Mouse (Mus musculus): ENCODE results near the gene Tgfb3. TPM values are rescaled to one million over a fixed set of nuclear protein-coding genes. Genes with fewer than 3 reads are reported as not detected.

The Tgfb3 gene
- polyA plus RNA-seq, 1 experiment, result 2.9 TPM

DNA sequence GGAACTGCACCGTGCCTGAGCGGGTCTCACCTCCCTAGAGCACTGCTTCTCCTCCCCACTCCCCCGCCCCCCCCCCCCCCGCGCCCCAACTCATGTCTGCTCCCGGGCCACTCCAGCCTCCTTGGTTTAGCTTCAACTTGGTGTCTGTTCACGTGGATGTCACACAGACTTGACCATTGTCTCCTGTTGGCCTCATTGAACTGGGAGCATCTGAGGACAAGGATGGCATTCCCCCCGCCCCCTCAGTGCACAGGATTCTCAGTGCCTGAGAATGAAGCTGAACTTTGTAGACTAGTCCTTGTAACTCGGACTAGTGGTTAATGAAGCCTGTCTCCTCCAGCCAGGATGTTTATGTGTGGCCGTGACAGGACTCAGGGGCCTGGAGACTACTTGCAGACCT is 26.7 kb upstream of the Tgfb3 start:
- no peak overlapping the region for H3K27ac ChIP-seq (ENCODE audit: control insufficient read depth, insufficient read depth, low read depth, low read length, poor library complexity)
- H3K4me1 ChIP-seq (ENCODE audit: control insufficient read depth, insufficient read depth, low read length), result no peaks in the 10 kb centered on the region
- TF ChIP-seq POLR2A (IDR thresholded peaks at IDR 0.05; ENCODE audit: borderline replicate concordance, control insufficient read depth, low read depth, low read length), result no peak
- no peak for TF ChIP-seq CTCF (IDR thresholded peaks at IDR 0.05; ENCODE audit: control insufficient read depth, insufficient read depth, low read length)
- WGBS, result 72% methylated on average over 10 of the region's 10 CpGs
- no peak overlapping the region for H3K4me3 ChIP-seq (replicated peaks; ENCODE audit: control insufficient read depth, low read depth, low read length)

DNA sequence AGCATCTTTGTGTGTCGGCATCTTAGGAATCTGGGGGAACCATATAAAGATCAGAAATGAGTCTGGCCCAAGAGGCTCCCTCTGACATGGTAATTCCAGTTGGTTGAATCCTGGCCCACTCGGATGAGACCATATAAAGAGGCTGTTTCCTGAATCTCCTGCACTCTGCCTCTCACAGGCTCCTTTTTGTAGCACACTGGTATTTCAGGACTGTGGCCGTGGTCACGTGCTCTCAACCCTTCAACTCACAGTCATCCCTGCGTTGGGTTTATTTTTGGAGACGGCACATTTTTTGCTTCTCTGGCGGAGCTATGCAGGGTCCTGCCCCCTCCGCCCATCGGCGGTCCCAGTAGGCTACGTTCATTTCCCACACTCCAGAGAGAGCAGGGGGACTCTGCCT is 25.5 kb upstream of the Tgfb3 start:
- no peaks in the 10 kb centered on the region for H3K4me1 ChIP-seq (ENCODE audit: control insufficient read depth, insufficient read depth, low read length)
- WGBS, result 76% methylated on average over 11 of the region's 11 CpGs
- no peak overlapping the region for H3K27ac ChIP-seq (ENCODE audit: control insufficient read depth, insufficient read depth, low read depth, low read length, poor library complexity)
- TF ChIP-seq CTCF (IDR thresholded peaks at IDR 0.05; ENCODE audit: control insufficient read depth, insufficient read depth, low read length), result no peak
- TF ChIP-seq POLR2A (IDR thresholded peaks at IDR 0.05; ENCODE audit: borderline replicate concordance, control insufficient read depth, low read depth, low read length), result no peak
- H3K4me3 ChIP-seq (replicated peaks; ENCODE audit: control insufficient read depth, low read depth, low read length), result no peak overlapping the region

DNA sequence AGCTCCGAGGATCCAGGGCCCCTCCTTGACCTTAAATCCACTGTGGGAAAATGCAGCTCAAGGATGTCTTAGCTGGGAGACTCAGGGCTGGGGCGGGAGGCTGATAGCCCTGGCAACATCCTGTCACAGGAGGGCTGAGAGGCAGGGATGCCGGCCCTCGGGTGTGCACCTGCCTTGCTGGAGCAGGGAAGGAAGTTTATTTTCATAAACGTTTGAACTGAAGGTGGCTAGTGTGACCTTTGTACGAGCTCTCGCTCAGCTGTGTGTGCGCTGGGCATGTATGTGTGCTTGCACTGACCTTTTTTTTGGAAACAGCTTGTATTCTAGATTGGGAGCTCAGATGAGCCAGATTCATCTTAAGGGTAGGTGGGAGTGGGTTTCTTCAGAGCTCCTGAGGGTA is 25.0 kb upstream of the Tgfb3 start:
- TF ChIP-seq POLR2A (IDR thresholded peaks at IDR 0.05; ENCODE audit: borderline replicate concordance, control insufficient read depth, low read depth, low read length) (no peak), CTCF (IDR thresholded peaks at IDR 0.05; ENCODE audit: control insufficient read depth, insufficient read depth, low read length) (no peak)
- WGBS, result 62% methylated on average over 8 of the region's 8 CpGs
- Histone ChIP-seq H3K4me3 (replicated peaks; ENCODE audit: control insufficient read depth, low read depth, low read length) (no peak overlapping the region), H3K27ac (ENCODE audit: control insufficient read depth, insufficient read depth, low read depth, low read length, poor library complexity) (no peak overlapping the region), H3K4me1 (ENCODE audit: control insufficient read depth, insufficient read depth, low read length) (no peaks in the 10 kb centered on the region)

DNA sequence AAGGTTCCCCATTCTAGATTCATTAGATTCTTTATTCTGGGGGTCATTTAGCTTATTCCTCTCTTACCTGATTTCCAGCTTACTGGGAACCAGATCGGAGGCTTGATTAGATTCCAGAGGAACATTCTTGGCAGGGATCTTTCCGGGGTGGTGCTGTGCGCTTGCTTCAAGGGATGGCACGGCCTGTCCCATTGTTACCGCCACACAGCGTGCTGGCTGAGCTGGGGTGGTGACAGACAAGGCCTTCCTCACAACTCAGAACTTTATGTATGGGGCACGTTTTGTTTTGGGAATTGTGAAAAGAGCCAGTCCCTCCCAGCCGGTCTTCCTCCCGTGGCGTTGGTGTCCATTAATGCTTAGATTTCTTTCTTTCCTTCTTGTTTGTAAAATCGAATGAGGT is 24.6 kb upstream of the Tgfb3 start:
- no peak overlapping the region for H3K27ac ChIP-seq (ENCODE audit: control insufficient read depth, insufficient read depth, low read depth, low read length, poor library complexity)
- 84% methylated on average over 11 of the region's 11 CpGs for WGBS
- H3K4me1 ChIP-seq (ENCODE audit: control insufficient read depth, insufficient read depth, low read length), result no peaks in the 10 kb centered on the region
- TF ChIP-seq POLR2A (IDR thresholded peaks at IDR 0.05; ENCODE audit: borderline replicate concordance, control insufficient read depth, low read depth, low read length) (no peak), CTCF (IDR thresholded peaks at IDR 0.05; ENCODE audit: control insufficient read depth, insufficient read depth, low read length) (no peak)
- H3K4me3 ChIP-seq (replicated peaks; ENCODE audit: control insufficient read depth, low read depth, low read length), result no peak overlapping the region

DNA sequence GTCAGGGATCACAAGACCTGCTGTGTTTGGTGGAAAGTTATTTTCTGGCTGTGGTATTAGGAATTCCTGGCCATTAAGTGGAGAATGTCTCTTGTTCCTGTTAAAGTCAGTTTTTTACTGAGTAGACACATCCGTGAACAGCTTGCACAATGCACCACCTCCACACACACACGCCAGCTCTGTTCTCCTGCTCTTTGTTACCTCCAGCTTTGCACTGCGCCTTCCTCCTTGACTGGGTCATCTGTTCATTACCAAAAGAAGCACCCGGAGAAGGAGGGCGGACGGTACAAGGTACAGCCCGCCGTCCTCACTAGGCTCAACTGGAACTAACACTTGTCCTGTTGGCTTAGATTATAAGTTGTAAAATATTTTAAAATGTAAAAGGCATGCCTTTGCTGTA is 23.8 kb upstream of the Tgfb3 start:
- H3K27ac ChIP-seq (ENCODE audit: control insufficient read depth, insufficient read depth, low read depth, low read length, poor library complexity), result no peak overlapping the region
- TF ChIP-seq CTCF (IDR thresholded peaks at IDR 0.05; ENCODE audit: control insufficient read depth, insufficient read depth, low read length) (no peak), POLR2A (IDR thresholded peaks at IDR 0.05; ENCODE audit: borderline replicate concordance, control insufficient read depth, low read depth, low read length) (no peak)
- no peak overlapping the region for H3K4me3 ChIP-seq (replicated peaks; ENCODE audit: control insufficient read depth, low read depth, low read length)
- H3K4me1 ChIP-seq (ENCODE audit: control insufficient read depth, insufficient read depth, low read length), result no peaks in the 10 kb centered on the region
- WGBS, result 87% methylated on average over 8 of the region's 8 CpGs

DNA sequence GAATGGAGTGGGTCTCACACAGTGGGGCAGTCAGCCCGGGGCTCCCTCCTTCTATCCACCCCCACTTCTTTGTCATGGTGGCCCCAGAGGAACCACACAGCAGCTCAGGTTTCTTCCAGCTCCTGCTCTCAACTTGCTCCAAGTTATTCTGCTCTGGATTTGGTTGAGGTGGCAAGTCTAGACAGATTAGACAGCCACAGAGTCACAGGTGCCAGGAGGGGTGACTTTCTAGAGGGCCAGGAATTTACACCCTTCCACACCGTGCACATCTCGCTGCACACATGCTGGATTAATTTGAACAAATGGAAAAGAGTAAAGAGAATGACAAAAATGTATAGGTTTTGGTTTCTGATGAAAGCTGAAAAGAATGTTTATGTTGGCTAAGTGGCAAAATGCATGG is 21.9 kb upstream of the Tgfb3 start:
- H3K4me3 ChIP-seq (replicated peaks; ENCODE audit: control insufficient read depth, low read depth, low read length), result no peak overlapping the region
- H3K27ac ChIP-seq (ENCODE audit: control insufficient read depth, insufficient read depth, low read depth, low read length, poor library complexity), result no peak overlapping the region
- H3K4me1 ChIP-seq (ENCODE audit: control insufficient read depth, insufficient read depth, low read length), result no peaks in the 10 kb centered on the region
- TF ChIP-seq POLR2A (IDR thresholded peaks at IDR 0.05; ENCODE audit: borderline replicate concordance, control insufficient read depth, low read depth, low read length) (no peak), CTCF (IDR thresholded peaks at IDR 0.05; ENCODE audit: control insufficient read depth, insufficient read depth, low read length) (no peak)
- 75% methylated on average over 3 of the region's 3 CpGs for WGBS

DNA sequence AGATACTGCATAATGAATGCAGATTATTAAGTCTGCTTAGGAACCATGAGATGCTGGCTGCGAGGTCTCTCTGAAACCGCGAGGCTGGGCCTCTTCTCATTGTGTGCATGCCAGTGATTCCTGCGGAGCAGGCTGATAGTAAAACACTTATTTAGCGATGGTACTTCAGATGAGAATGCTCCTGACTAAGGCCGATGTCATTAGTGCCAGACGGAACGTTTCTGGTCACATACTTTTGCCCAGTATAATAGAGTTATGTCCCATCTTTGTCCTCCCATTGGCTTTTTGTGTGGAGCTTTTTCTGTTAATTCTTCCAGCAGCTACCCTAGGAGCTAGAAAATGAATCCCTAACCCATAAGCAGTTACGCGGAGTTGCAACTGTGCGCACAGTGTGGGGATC is 18.9 kb upstream of the Tgfb3 start:
- H3K4me3 ChIP-seq (replicated peaks; ENCODE audit: control insufficient read depth, low read depth, low read length), result no peak overlapping the region
- H3K4me1 ChIP-seq (ENCODE audit: control insufficient read depth, insufficient read depth, low read length), result no peaks in the 10 kb centered on the region
- H3K27ac ChIP-seq (ENCODE audit: control insufficient read depth, insufficient read depth, low read depth, low read length, poor library complexity), result no peak overlapping the region
- TF ChIP-seq POLR2A (IDR thresholded peaks at IDR 0.05; ENCODE audit: borderline replicate concordance, control insufficient read depth, low read depth, low read length) (no peak), CTCF (IDR thresholded peaks at IDR 0.05; ENCODE audit: control insufficient read depth, insufficient read depth, low read length) (no peak)
- WGBS, result 91% methylated on average over 11 of the region's 11 CpGs

DNA sequence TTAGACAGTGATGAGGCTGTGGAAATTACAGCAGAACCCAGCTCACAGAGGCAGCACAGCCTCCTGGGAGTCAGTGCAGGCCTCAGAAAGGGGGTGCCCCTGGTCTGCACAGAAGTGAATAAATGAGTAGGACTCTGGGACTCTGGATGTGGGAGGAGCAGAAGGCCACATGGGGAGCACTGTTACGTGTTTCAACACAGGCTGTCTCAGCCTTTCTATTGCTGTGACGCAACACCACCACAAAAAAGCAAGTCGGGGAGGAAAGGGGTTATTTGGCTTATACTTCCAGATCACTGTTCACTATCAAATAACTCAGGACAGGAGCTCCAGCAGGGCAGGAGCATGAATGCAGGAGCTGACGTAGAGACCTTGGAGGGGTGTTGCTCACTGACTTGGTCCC is 17.0 kb upstream of the Tgfb3 start:
- Histone ChIP-seq H3K4me1 (ENCODE audit: control insufficient read depth, insufficient read depth, low read length) (no peaks in the 10 kb centered on the region), H3K4me3 (replicated peaks; ENCODE audit: control insufficient read depth, low read depth, low read length) (no peak overlapping the region), H3K27ac (ENCODE audit: control insufficient read depth, insufficient read depth, low read depth, low read length, poor library complexity) (no peak overlapping the region)
- TF ChIP-seq POLR2A (IDR thresholded peaks at IDR 0.05; ENCODE audit: borderline replicate concordance, control insufficient read depth, low read depth, low read length) (no peak), CTCF (IDR thresholded peaks at IDR 0.05; ENCODE audit: control insufficient read depth, insufficient read depth, low read length) (no peak)
- WGBS, result 44% methylated on average over 4 of the region's 4 CpGs

DNA sequence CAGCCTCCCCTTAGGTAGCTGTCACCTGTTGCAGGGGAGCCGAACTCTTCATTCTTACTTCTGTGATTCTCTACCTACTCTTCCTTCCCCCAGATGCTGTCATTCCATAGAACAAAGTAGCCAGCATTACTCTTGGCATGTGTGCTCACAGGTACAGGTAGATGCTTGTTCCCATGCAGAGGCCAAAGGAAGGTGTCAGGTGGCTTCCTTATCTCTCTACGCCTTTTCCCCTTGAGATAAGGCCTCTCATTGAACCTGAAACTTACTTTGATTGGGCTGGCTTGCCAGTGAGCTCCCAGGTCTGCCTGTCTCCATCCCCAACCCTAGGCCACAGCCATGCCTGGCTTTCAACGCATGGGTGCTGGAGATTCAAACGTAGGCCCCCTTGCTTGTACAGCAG is 15.2 kb upstream of the Tgfb3 start:
- Histone ChIP-seq H3K27ac (ENCODE audit: control insufficient read depth, insufficient read depth, low read depth, low read length, poor library complexity) (no peak overlapping the region), H3K4me3 (replicated peaks; ENCODE audit: control insufficient read depth, low read depth, low read length) (no peak overlapping the region), H3K4me1 (ENCODE audit: control insufficient read depth, insufficient read depth, low read length) (no peaks in the 10 kb centered on the region)
- WGBS, result 83% methylated on average over 4 of the region's 4 CpGs
- no peak for TF ChIP-seq POLR2A (IDR thresholded peaks at IDR 0.05; ENCODE audit: borderline replicate concordance, control insufficient read depth, low read depth, low read length)
- TF ChIP-seq CTCF (IDR thresholded peaks at IDR 0.05; ENCODE audit: control insufficient read depth, insufficient read depth, low read length), result no peak
